In genomic region chr1:38512258-38513081, GRCm38 (mm10) we compare ENCODE assay signal across 9 mouse cellular contexts.
A peak's percentile ranks its signal among the peaks of the same experiment; 100 is the strongest.
DNase-seq lines count a peak whose midpoint lies in the region; ATAC-seq lines count a peak whose summit lies in the region.
"Had no signal": no experiment of that assay in that cellular context is flagged by ENCODE, and none has a peak within 500 bp of the region (broad histone marks: within the 10 kb centered on the region; RNA-seq: fewer than 3 reads in every experiment).

No protein-coding gene starts in this region.

- H3K4me2 ChIP-seq in midbrain, embryonic 11.5 days, result no peak overlapping the region
- H3K4me2 ChIP-seq in stomach, embryonic 16.5 days (ENCODE audit: low read depth, low read length), result peak overlapping the region; percentile 19; the same call in 1 of the 2 replicates

- H3K4me3 ChIP-seq in midbrain, embryonic 11.5 days (ENCODE audit: low read depth, low read length), result no peak overlapping the region
- H3K4me3 ChIP-seq in midbrain, embryonic 10.5 days, result no peak overlapping the region
- no peak overlapping the region for H3K4me3 ChIP-seq in stomach, embryonic 16.5 days (replicated peaks; ENCODE audit: low read length)
- H3K4me3 ChIP-seq: myocyte had no signal

- no peak overlapping the region for H3K27ac ChIP-seq in midbrain, embryonic 11.5 days (ENCODE audit: low read depth, low read length)
- no peak overlapping the region for H3K27ac ChIP-seq in midbrain, embryonic 10.5 days (replicated peaks)
- H3K27ac ChIP-seq in stomach, embryonic 16.5 days (ENCODE audit: low read length), result peak overlapping the region; percentile 48; the same call in 1 of the 2 replicates

- ATAC-seq in midbrain, embryonic 11.5 days (ENCODE audit: low FRiP score), result no peak
- ATAC-seq in stomach, embryonic 16.5 days (ENCODE audit: insufficient read depth, low FRiP score), result no peak

- DNase-seq in cerebellum, postnatal 10 days, result peak; percentile 41 to 45
- DNase-seq in cerebellum, adult 9-11 months, result no peak
- peak; percentile 82 for DNase-seq in midbrain, embryonic 11.5 days (ENCODE audit: low spot score, missing footprints)
- DNase-seq in midbrain, embryonic 10.5 days (ENCODE audit: low spot score), result no peak
- DNase-seq in layer of hippocampus, adult 8-10 months (ENCODE audit: low spot score in 2 of 2), result peak; percentile 35 to 38
- DNase-seq in ovary, postnatal 14 days (ENCODE audit: low spot score), result no peak
- no peak for DNase-seq in adrenal gland, postnatal 10 days

- WGBS in midbrain, embryonic 11.5 days, result 75% methylated on average over 15 of the region's 15 CpGs
- WGBS in midbrain, embryonic 10.5 days, result 77% methylated on average over 15 of the region's 15 CpGs
- 37% methylated on average over 15 of the region's 15 CpGs for WGBS in stomach, embryonic 16.5 days

- H3K4me1 ChIP-seq in midbrain, embryonic 11.5 days (ENCODE audit: control insufficient read depth, insufficient read depth, low read length), result peaks cover 5% of the 10 kb centered on the region; the same call in 1 of the 2 replicates
- peaks cover 15% of the 10 kb centered on the region for H3K4me1 ChIP-seq in midbrain, embryonic 10.5 days
- peaks cover 9% of the 10 kb centered on the region; the same call in 1 of the 2 replicates for H3K4me1 ChIP-seq in stomach, embryonic 16.5 days (ENCODE audit: control insufficient read depth, insufficient read depth, low read length)

- no peaks in the 10 kb centered on the region for H3K27me3 ChIP-seq in midbrain, embryonic 11.5 days (ENCODE audit: control insufficient read depth, insufficient read depth, low read length)
- H3K27me3 ChIP-seq in midbrain, embryonic 10.5 days (ENCODE audit: low read depth, poor library complexity, severe bottlenecking), result no peaks in the 10 kb centered on the region
- H3K27me3 ChIP-seq in stomach, embryonic 16.5 days (ENCODE audit: control insufficient read depth, insufficient read depth, low read length), result no peaks in the 10 kb centered on the region

- no peaks in the 10 kb centered on the region for H3K36me3 ChIP-seq in midbrain, embryonic 11.5 days (ENCODE audit: control insufficient read depth, insufficient read depth, low read length)
- no peaks in the 10 kb centered on the region for H3K36me3 ChIP-seq in midbrain, embryonic 10.5 days
- no peaks in the 10 kb centered on the region for H3K36me3 ChIP-seq in stomach, embryonic 16.5 days (ENCODE audit: control insufficient read depth, insufficient read depth, low read length)

- H3K9me3 ChIP-seq in midbrain, embryonic 11.5 days (ENCODE audit: control insufficient read depth, low read length), result no peaks in the 10 kb centered on the region
- H3K9me3 ChIP-seq in midbrain, embryonic 10.5 days (replicated peaks), result no peaks in the 10 kb centered on the region
- no peaks in the 10 kb centered on the region for H3K9me3 ChIP-seq in stomach, embryonic 16.5 days (replicated peaks; ENCODE audit: control insufficient read depth, low read length)

- H3K9ac ChIP-seq in midbrain, embryonic 11.5 days (ENCODE audit: low read length), result no peak overlapping the region
- no peak overlapping the region for H3K9ac ChIP-seq in stomach, embryonic 16.5 days (ENCODE audit: low read length)

Comparison
In these comparisons a context has a peak if more than half of its experiments do, and no peak if none do; other contexts are left out.
1. DNase-seq: peak in cerebellum, postnatal 10 days (2 of 2), midbrain, embryonic 11.5 days (single experiment) and layer of hippocampus, adult 8-10 months (2 of 2); none in cerebellum, adult 9-11 months (single experiment), midbrain, embryonic 10.5 days (single experiment), ovary, postnatal 14 days (single experiment) and adrenal gland, postnatal 10 days (single experiment).